Mouse (Mus musculus): ENCODE data around the gene Rsbn1l.

- TF ChIP-seq ELF1 (IDR thresholded peaks at IDR 0.05; ENCODE audit: low read depth, low read length): no peak
- TF ChIP-seq MYC (IDR thresholded peaks at IDR 0.05; ENCODE audit: low read depth, low read length): no peak
- no peak for TF ChIP-seq POLR2A (IDR thresholded peaks at IDR 0.05; ENCODE audit: low read depth, low read length)
- no peak for TF ChIP-seq ZC3H11A (IDR thresholded peaks at IDR 0.05; ENCODE audit: low read depth, low read length)
- no peak for TF ChIP-seq CTCF (conservative IDR thresholded peaks at IDR 0.05 in 1 of 2, IDR thresholded peaks at IDR 0.05 in 1 of 2; ENCODE audit: low read depth in 2 of 2, low read length in 2 of 2)
- no peak for TF ChIP-seq POLR2AphosphoS2 (IDR thresholded peaks at IDR 0.05; ENCODE audit: low read depth, low read length)
- no peak for TF ChIP-seq HCFC1 (IDR thresholded peaks at IDR 0.05; ENCODE audit: low read depth, low read length)
- TF ChIP-seq UBTF (IDR thresholded peaks at IDR 0.05; ENCODE audit: low read depth, low read length): no peak
- TF ChIP-seq GABPA (IDR thresholded peaks at IDR 0.05; ENCODE audit: insufficient replicate concordance, low read depth, low read length): no peak
- no peak for TF ChIP-seq MEF2A (IDR thresholded peaks at IDR 0.05; ENCODE audit: borderline replicate concordance, low read depth, low read length)
- no peak for TF ChIP-seq NELFE (IDR thresholded peaks at IDR 0.05; ENCODE audit: low read depth, low read length)
- TF ChIP-seq MAFK (IDR thresholded peaks at IDR 0.05; ENCODE audit: insufficient replicate concordance, low read length): no peak
- TF ChIP-seq EP300 (IDR thresholded peaks at IDR 0.05; ENCODE audit: low read length): peak; percentile 77
Observed at GRCm38 (mm10) chr5:20973069-20973468, 16.9 kb upstream of the Rsbn1l start.

Measured in CH12.LX (cell line).